Mouse (Mus musculus) embryonic facial prominence, embryonic 14.5 days (tissue): Measurements from ENCODE around the gene Rpl26. TPM values are rescaled to one million over a fixed set of nuclear protein-coding genes. Genes with fewer than 3 reads are reported as not detected.
"Not testable (repeated sequence)": the region's sequence is repeated elsewhere in the genome, so short reads cannot be mapped to it uniquely, and the experiment has no call there.

Experiments
- ATAC-seq: fragments of 200-750 bp; cut with Nextera tagmentation; 2 replicates; pipeline ENCODE4 v1.8.0; 2017; ENCODE audit warnings: low read depth, moderate number of reproducible peaks, moderate TSS enrichment
- DNase-seq: peaks from one replicate; pipeline ENCODE4 v3.0.0-alpha.2; 2015; ENCODE audit warnings: low spot score
- H3K27ac ChIP-seq: fragments of 300-500 bp; sonication (generic); replicated peaks from 2 replicates; pipeline ENCODE4 v1.5.1; 2014; ENCODE audit warnings: low read depth, mild to moderate bottlenecking, low read length, moderate library complexity
- H3K27me3 ChIP-seq: fragments of 300-500 bp; sonication (generic); replicated peaks from 2 replicates; pipeline ENCODE4 v1.6.1; 2014; ENCODE audit warnings: low read length; ENCODE audit not compliant: control insufficient read depth, insufficient read depth
- H3K36me3 ChIP-seq: fragments of 300-500 bp; sonication (generic); 2 replicates; pipeline ENCODE4 v1.6.1; 2014; ENCODE audit warnings: low read length, mixed read lengths; ENCODE audit not compliant: control insufficient read depth, insufficient read depth
- H3K4me1 ChIP-seq: fragments of 300-500 bp; sonication (generic); 2 replicates; pipeline ENCODE4 v1.6.1; 2014; ENCODE audit warnings: antibody characterized with exemption, low read length; ENCODE audit not compliant: control insufficient read depth, insufficient read depth
- H3K4me2 ChIP-seq: fragments of 300-500 bp; sonication (generic); 2 replicates; pipeline ENCODE4 v1.6.1; 2014; ENCODE audit warnings: low read depth, mild to moderate bottlenecking, low read length, moderate library complexity, mixed read lengths
- H3K4me3 ChIP-seq: fragments of 300-500 bp; sonication (generic); 2 replicates; pipeline ENCODE4 v1.5.1; 2014; ENCODE audit warnings: low read depth, mild to moderate bottlenecking, low read length
- H3K9ac ChIP-seq: fragments of 300-500 bp; sonication (generic); 2 replicates; pipeline ENCODE4 v1.6.1; 2014; ENCODE audit warnings: low read depth, mild to moderate bottlenecking, low read length, moderate library complexity, mixed read lengths
- H3K9me3 ChIP-seq: fragments of 300-500 bp; sonication (generic); 2 replicates; pipeline ENCODE4 v1.6.1; 2016; ENCODE audit warnings: low read length; ENCODE audit not compliant: control insufficient read depth
- WGBS: fragments of 180-500 bp; shearing (Covaris S2); extraction: QIAGEN DNeasy Blood & Tissue Kit; methylation state at CpG from one replicate; pipeline ENCODE4 v1.1.7; 2014; 5-methylcytosine and 5-hydroxymethylcytosine counted together
- polyA plus RNA-seq: library from polyadenylated mRNA; unstranded; fragments of >200 nt; fragmentation: Nextera tagmentation; extraction: Ambion mirVana; gene quantifications from 2 replicates; pipeline ENCODE4 v1.2.1, GENCODE M21; 2014

Rpl26 gene
- polyA plus RNA-seq, 1 experiment from 2014 or later = 1,233 TPM

DNA sequence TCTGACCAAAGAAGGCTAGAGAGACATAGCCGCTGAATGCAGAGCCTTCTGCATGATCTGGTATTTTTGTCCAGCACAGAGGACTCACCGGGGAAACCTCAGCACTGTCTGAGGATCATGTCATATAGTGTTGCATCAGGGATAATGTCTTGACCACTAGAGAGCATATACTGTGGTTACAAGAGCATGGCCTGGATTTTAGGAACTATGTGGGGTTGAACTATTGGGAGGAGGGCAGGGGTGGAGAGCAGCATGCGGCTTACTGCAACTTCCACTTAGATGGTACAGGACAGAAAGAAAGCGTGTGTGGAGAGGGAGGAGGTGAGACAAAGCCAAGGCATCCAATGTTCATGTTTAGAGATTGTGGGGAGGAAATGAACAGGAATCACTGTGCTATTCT, 13.2 kb downstream of the Rpl26 start:
- Histone ChIP-seq H3K4me3 (no peak overlapping the region), H3K9ac (no peak overlapping the region), H3K27me3 (no peaks in the 10 kb centered on the region), H3K4me1 (peaks cover 3% of the 10 kb centered on the region; the same call in 1 of the 2 replicates), H3K4me2 (no peak overlapping the region), H3K27ac (no peak overlapping the region), H3K9me3 (no peaks in the 10 kb centered on the region), H3K36me3 (no peaks in the 10 kb centered on the region)
- no peak for ATAC-seq
- DNase-seq = no peak
- 92% methylated on average over 4 of the region's 4 CpGs for whole genome bisulfite sequencing

DNA sequence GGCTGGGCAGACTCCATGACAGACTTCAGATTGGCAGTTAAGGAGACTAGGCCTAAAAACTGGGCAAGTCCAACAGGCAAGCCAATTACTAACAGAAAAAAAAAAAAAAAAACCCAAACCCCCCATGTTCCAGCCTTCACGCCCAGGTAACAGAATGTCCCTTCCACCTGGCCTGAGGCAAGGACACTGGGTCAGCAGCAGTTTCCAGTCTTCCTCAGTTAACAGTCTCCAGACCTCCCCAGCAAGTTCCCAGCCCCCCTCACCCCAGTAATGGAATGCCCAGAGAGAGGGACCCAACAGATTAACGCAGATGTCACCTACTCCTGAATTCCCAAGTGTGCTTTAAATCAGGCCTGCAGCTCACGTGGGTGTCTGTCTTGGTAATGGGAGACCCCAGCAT, 21.8 kb downstream of the Rpl26 start:
- H3K27me3 ChIP-seq = no peaks in the 10 kb centered on the region
- no peak overlapping the region for H3K9ac ChIP-seq
- no peak for DNase-seq
- no peak overlapping the region for H3K4me2 ChIP-seq
- WGBS = 53% methylated on average over 3 of the region's 3 CpGs
- no peaks in the 10 kb centered on the region for H3K9me3 ChIP-seq
- no peaks in the 10 kb centered on the region for H3K36me3 ChIP-seq
- no peak overlapping the region for H3K27ac ChIP-seq
- ATAC-seq = no peak
- H3K4me1 ChIP-seq = no peaks in the 10 kb centered on the region
- H3K4me3 ChIP-seq = no peak overlapping the region

DNA sequence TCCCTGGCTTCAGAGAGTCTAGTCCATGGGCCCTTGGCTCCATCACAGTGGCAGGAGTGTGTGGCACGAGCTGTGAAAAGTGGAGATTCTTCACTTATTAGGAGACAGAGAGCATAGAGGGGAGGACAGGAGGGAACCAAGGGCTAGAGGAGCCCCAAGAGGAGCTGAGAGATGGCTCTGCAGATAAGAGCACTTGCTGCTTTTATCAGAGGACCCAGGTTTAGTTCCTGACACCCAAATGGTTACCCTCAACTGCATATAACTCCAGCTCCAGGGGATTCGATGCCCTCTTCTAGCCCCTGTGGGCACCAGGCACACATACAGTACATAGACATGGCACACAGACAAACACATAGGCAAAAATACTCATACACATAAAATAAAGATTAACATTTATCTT, 23.4 kb downstream of the Rpl26 start:
- H3K4me3 ChIP-seq = no peak overlapping the region
- no peak overlapping the region for H3K27ac ChIP-seq
- H3K4me2 ChIP-seq = no peak overlapping the region
- H3K36me3 ChIP-seq = no peaks in the 10 kb centered on the region
- no peak for DNase-seq
- H3K27me3 ChIP-seq = no peaks in the 10 kb centered on the region
- H3K4me1 ChIP-seq = no peaks in the 10 kb centered on the region
- no peak overlapping the region for H3K9ac ChIP-seq
- no peaks in the 10 kb centered on the region for H3K9me3 ChIP-seq
- 91% methylated on average over 2 of the region's 2 CpGs for WGBS
- no peak for ATAC-seq

DNA sequence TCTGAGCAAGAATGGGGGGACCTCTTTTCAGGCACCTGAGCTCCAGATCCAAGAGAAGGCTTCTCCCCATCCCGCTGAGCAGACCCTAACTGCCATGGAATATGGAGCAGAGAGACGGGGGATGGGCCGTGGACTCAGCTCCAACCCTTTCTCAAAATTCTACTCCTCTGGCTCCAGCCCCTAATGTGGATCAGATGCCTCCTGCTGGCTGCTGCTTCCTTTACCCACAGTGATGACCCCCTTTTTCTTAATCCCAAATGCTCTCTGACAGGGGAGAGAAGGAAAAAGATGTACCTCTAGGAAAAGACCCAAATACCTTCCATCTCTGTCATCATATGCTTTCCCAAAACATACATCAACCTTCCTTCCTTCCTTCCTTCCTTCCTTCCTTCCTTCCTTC, 25.6 kb downstream of the Rpl26 start, which contains the start of gene Odf4:
Gene Odf4 (minus strand): TSS at position 101 of the 400 bp plus-strand sequence.
- Histone ChIP-seq H3K9me3 (no peaks in the 10 kb centered on the region), H3K4me3 (no peak within 1 kb of the TSS), H3K27me3 (no peaks in the 10 kb centered on the region), H3K4me1 (no peaks in the 10 kb centered on the region), H3K9ac (no peak within 1 kb of the TSS), H3K36me3 (no peaks in the 10 kb centered on the region), H3K27ac (no peak within 1 kb of the TSS), H3K4me2 (no peak within 1 kb of the TSS)
- no peak for ATAC-seq
- DNase-seq = no peak
- 69% methylated on average over 3 of the region's 3 CpGs for WGBS

DNA sequence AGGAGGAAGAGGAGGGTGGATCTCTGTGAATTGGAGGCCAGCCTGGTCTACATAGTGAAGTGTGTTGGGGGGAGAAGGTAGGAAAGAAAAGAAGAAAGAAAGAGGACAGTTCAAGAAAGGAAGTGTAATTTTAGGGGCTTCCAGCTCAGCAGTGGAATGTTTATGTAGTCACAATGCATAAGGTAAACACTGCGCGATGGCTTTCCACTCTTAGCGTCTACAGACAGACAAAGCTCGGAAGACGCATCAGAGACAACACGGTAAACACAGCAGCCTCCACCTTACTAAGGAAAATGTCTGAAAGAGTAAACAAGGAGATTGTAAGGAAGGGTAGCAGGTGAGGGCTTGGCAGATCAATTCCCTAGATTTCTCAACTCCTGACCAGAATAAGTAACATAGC, 28.6 kb downstream of the Rpl26 start:
- H3K27me3 ChIP-seq = no peaks in the 10 kb centered on the region
- no peak overlapping the region for H3K4me3 ChIP-seq
- no peak overlapping the region for H3K27ac ChIP-seq
- WGBS = 67% methylated on average over 6 of the region's 6 CpGs
- H3K9ac ChIP-seq = no peak overlapping the region
- DNase-seq (no peak), ATAC-seq (no peak)
- H3K4me1 ChIP-seq = no peaks in the 10 kb centered on the region
- H3K36me3 ChIP-seq = no peaks in the 10 kb centered on the region
- H3K4me2 ChIP-seq = no peak overlapping the region
- H3K9me3 ChIP-seq = no peaks in the 10 kb centered on the region

DNA sequence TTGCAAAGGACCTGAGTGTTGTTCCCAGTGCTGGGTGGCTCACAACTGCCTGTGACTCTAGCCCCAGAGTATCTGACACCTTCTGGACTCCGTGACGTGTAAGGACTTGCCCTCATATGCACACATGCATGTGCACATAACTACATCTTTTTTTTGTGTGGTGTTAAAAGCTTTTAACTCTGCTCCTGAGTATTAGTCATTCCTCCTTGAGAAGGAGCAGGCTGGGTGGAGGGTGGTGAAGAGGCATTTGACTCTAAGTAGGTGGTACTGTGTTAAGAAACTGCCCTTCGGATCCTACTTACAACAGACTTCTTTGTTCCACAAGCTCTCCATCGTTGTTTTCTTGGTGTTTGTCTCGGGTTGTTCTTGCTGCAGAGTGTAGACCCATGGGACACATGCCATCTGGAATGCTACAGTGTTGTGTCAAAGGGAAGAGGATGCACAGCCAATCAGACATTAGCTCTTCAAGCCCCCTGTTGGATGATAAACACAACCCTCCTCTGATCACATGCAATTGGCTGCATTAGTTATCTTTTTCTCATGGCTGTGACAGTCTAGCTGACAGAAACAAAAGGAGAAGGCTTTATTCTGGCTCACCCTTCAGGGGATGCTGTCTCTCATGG, 32.6 kb downstream of the Rpl26 start:
- ATAC-seq = no peak
- H3K4me1 ChIP-seq = no peaks in the 10 kb centered on the region

DNA sequence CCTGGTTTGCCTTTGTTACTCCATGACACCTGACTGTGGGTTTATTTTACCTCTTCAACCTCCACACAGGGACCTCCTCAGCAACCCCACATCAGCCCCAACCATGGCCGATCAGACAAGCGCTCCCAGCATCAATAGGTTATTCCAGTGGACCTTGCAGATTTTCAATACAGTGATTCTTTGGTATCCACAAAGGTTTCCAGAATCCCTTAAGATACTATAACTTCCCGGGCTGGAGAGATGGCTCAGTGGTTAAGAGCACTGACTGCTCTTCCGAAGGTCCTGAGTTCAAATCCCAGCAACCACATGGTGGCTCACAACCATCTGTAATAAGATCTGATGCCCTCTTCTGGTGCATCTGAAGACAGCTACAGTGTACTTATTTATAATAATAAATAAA, 35.6 kb downstream of the Rpl26 start:
- not testable (repeated sequence) for H3K36me3 ChIP-seq
- whole genome bisulfite sequencing = 91% methylated on average over 4 of the region's 4 CpGs

More for the DNA sequence above, 32.6 kb downstream of the Rpl26 start:
- 62% methylated on average over 5 of the region's 5 CpGs for WGBS
- no peak overlapping the region for H3K4me2 ChIP-seq
- H3K4me3 ChIP-seq = no peak overlapping the region
- DNase-seq = no peak
- H3K27me3 ChIP-seq = no peaks in the 10 kb centered on the region
- no peak overlapping the region for H3K9ac ChIP-seq
- H3K36me3 ChIP-seq = no peaks in the 10 kb centered on the region
- H3K27ac ChIP-seq = no peak overlapping the region
- H3K9me3 ChIP-seq = no peaks in the 10 kb centered on the region

GRCm38 (mm10) chr11:68939451-68940304, 38.3 kb downstream of the Rpl26 start:
- peak overlapping the region; percentile 61 for H3K27ac ChIP-seq
- no peaks in the 10 kb centered on the region for H3K27me3 ChIP-seq
- peak overlapping the region; percentile 59 for H3K4me2 ChIP-seq
- H3K4me3 ChIP-seq = peak overlapping the region; percentile 45
- 2% methylated on average over 16 of the region's 16 CpGs for WGBS
- no peaks in the 10 kb centered on the region for H3K9me3 ChIP-seq
- H3K9ac ChIP-seq = peak overlapping the region; percentile 65
- no peaks in the 10 kb centered on the region for H3K36me3 ChIP-seq
- ATAC-seq (peak; percentile 99), DNase-seq (peak; percentile 97)
- H3K4me1 ChIP-seq = peaks cover 5% of the 10 kb centered on the region; the same call in 1 of the 2 replicates

More for the DNA sequence above, 35.6 kb downstream of the Rpl26 start:
- not testable (repeated sequence) for H3K9ac ChIP-seq, H3K9me3 ChIP-seq, H3K4me3 ChIP-seq, H3K27ac ChIP-seq, H3K4me1 ChIP-seq, H3K27me3 ChIP-seq, DNase-seq, ATAC-seq, H3K4me2 ChIP-seq
